20 mouse cellular contexts compared by ENCODE assay signal in genomic region chr8:110660121-110660520, GRCm38 (mm10). TPM values are rescaled to one million over a fixed set of nuclear protein-coding genes. Genes with fewer than 3 reads are reported as not detected.
DNase-seq lines count a peak whose midpoint lies in the region; ATAC-seq and TF ChIP-seq lines count a peak whose summit lies in the region.
"Had no signal": no experiment of that assay in that cellular context is flagged by ENCODE, and none has a peak within 500 bp of the region (broad histone marks: within the 10 kb centered on the region; RNA-seq: fewer than 3 reads in every experiment).

No protein-coding gene starts in this region.

- H3K4me2 ChIP-seq in heart, postnatal 0 days (ENCODE audit: low read depth, low read length), result no peak overlapping the region
- no peak overlapping the region for H3K4me2 ChIP-seq in midbrain, embryonic 15.5 days
- H3K4me2 ChIP-seq: embryonic facial prominence, embryonic 13.5 days; hindbrain, embryonic 15.5 days; limb, embryonic 15.5 days; midbrain, embryonic 11.5 days had no signal

- peak overlapping the region; percentile 35 for H3K27ac ChIP-seq in gastrocnemius, adult 2 months
- no peak overlapping the region for H3K27ac ChIP-seq in heart, postnatal 0 days (ENCODE audit: low read depth)
- peak overlapping the region; percentile 17; the same call in 1 of the 2 replicates for H3K27ac ChIP-seq in left cerebral cortex, adult 2 months
- peak overlapping the region; percentile 67 for H3K27ac ChIP-seq in brown adipose tissue, adult 24 weeks (replicated peaks; ENCODE audit: low read depth, low read length)
- no peak overlapping the region for H3K27ac ChIP-seq in midbrain, embryonic 15.5 days
- H3K27ac ChIP-seq: embryonic facial prominence, embryonic 13.5 days; hindbrain, embryonic 15.5 days; limb, embryonic 15.5 days had no signal

- peaks cover 6% of the 10 kb centered on the region; the same call in 1 of the 2 replicates for H3K36me3 ChIP-seq in heart, postnatal 0 days (replicated peaks; ENCODE audit: control insufficient read depth, insufficient read depth, low read length)
- 0 out of 2 replicates have a peak, but pooled peaks cover 6% of the 10 kb centered on the region for H3K36me3 ChIP-seq in midbrain, embryonic 15.5 days (replicated peaks)

- ATAC-seq in heart, postnatal 0 days (ENCODE audit: insufficient read depth, low read depth), result peak; percentile 43; the same call in 1 of the 2 replicates
- ATAC-seq in midbrain, embryonic 15.5 days (replicated peaks), result no peak
- ATAC-seq: forebrain, embryonic 14.5 days; intestine, embryonic 16.5 days; liver, postnatal 0 days had no signal

- no peak for TF ChIP-seq EP300 in heart, postnatal 0 days (IDR thresholded peaks at IDR 0.05; ENCODE audit: low read depth)

- H3K4me3 ChIP-seq in gastrocnemius, adult 2 months, result no peak overlapping the region
- no peak overlapping the region for H3K4me3 ChIP-seq in heart, postnatal 0 days (ENCODE audit: low read depth, low read length)
- no peak overlapping the region for H3K4me3 ChIP-seq in left cerebral cortex, adult 2 months
- H3K4me3 ChIP-seq in brown adipose tissue, adult 24 weeks (ENCODE audit: insufficient read depth, low read depth, low read length), result no peak overlapping the region
- H3K4me3 ChIP-seq in midbrain, embryonic 15.5 days, result no peak overlapping the region
- H3K4me3 ChIP-seq: embryonic facial prominence, embryonic 13.5 days; hindbrain, embryonic 15.5 days; limb, embryonic 15.5 days had no signal

- no peaks in the 10 kb centered on the region for H3K27me3 ChIP-seq in heart, postnatal 0 days (ENCODE audit: control insufficient read depth, insufficient read depth, low read length)
- no peaks in the 10 kb centered on the region for H3K27me3 ChIP-seq in midbrain, embryonic 15.5 days (replicated peaks)
- H3K27me3 ChIP-seq: CH12.LX; embryonic facial prominence, embryonic 13.5 days; hindbrain, embryonic 15.5 days; limb, embryonic 15.5 days had no signal

- no peak overlapping the region for H3K9ac ChIP-seq in heart, postnatal 0 days (replicated peaks; ENCODE audit: low read depth, low read length)
- H3K9ac ChIP-seq in midbrain, embryonic 15.5 days, result no peak overlapping the region
- H3K9ac ChIP-seq: embryonic facial prominence, embryonic 13.5 days; hindbrain, embryonic 15.5 days; limb, embryonic 15.5 days; liver, postnatal 0 days had no signal

- intact Hi-C loops in gastrocnemius, adult 2 months (cut with DNase I), result loop anchor here (5.0 kb wide), 1 partner anchor 62 kb away; the partner anchor contains the start of gene Mtss1l
- intact Hi-C loops in left cerebral cortex, adult 2 months (cut with DNase I), result no loop called here

- 0 out of 2 replicates have a peak, but pooled peaks cover 4% of the 10 kb centered on the region for H3K4me1 ChIP-seq in heart, postnatal 0 days (ENCODE audit: control insufficient read depth, insufficient read depth)
- H3K4me1 ChIP-seq in brown adipose tissue, adult 24 weeks (ENCODE audit: control insufficient read depth, insufficient read depth, insufficient read length, low read length), result peaks cover 37% of the 10 kb centered on the region
- peaks cover 23% of the 10 kb centered on the region for H3K4me1 ChIP-seq in midbrain, embryonic 15.5 days

- peak; percentile 28 for DNase-seq in gastrocnemius, adult 2 months
- no peak for DNase-seq in gastrocnemius, adult 8-10 months (ENCODE audit: low spot score in 2 of 2)
- no peak for DNase-seq in heart, postnatal 0 days (ENCODE audit: low spot score)
- no peak for DNase-seq in heart, postnatal 4 days
- no peak for DNase-seq in left cerebral cortex, adult 2 months (ENCODE audit: extremely low spot score in 1 of 2, low spot score in 2 of 2)
- DNase-seq in left cerebral cortex, adult 8-10 months (ENCODE audit: low spot score in 2 of 2), result no peak
- DNase-seq: adrenal gland, postnatal 36 days; cerebellum, adult 9-10 months; layer of hippocampus, postnatal 36 days; liver, postnatal 0 days; retina, postnatal 1 day had no signal

- TF ChIP-seq CTCF in gastrocnemius, adult 2 months (IDR thresholded peaks at IDR 0.05), result no peak
- no peak for TF ChIP-seq CTCF in heart, postnatal 0 days (IDR thresholded peaks at IDR 0.05; ENCODE audit: low read depth)
- no peak for TF ChIP-seq CTCF in left cerebral cortex, adult 2 months (IDR thresholded peaks at IDR 0.05)

- H3K9me3 ChIP-seq in heart, postnatal 0 days (replicated peaks; ENCODE audit: control insufficient read depth, low read length), result no peaks in the 10 kb centered on the region
- no peaks in the 10 kb centered on the region for H3K9me3 ChIP-seq in midbrain, embryonic 15.5 days
- H3K9me3 ChIP-seq: embryonic facial prominence, embryonic 13.5 days; hindbrain, embryonic 15.5 days; limb, embryonic 15.5 days had no signal

RNA-seq across cellular contexts. Expression of gene Vac14, which starts 41.7 kb away (rescaled TPM):
- 10 to 100 TPM; 15.6 to 18.2 TPM for total RNA-seq in gastrocnemius, adult 2 months (2021)
- total RNA-seq in gastrocnemius, adult 8-10 months (2022), result 10 to 100 TPM; 17.4 to 22.1 (median 19.3) TPM
- 13.6 and 23.2 TPM in 2 replicates for total RNA-seq in heart, postnatal 0 days (2014; rRNA removed; ENCODE audit: low replicate concordance)
- polyA plus RNA-seq in heart, postnatal 0 days (2015; fragmentation: Nextera tagmentation; extraction: Ambion mirVana), result 8.9 and 10.3 TPM in 2 replicates
- total RNA-seq in heart, postnatal 4 days (2021), result 10 to 100 TPM; 26.7 to 28.1 TPM
- 10 to 100 TPM; 25.4 to 26.1 TPM for total RNA-seq in left cerebral cortex, adult 2 months (2021)
- 10 to 100 TPM; 29.2 to 30.7 (median 30.4) TPM for total RNA-seq in left cerebral cortex, adult 8-10 months (2022)
- polyA plus RNA-seq in brown adipose tissue, adult 24 weeks (2012; ENCODE audit: insufficient read depth, insufficient read length, missing spikeins), result 14.4 and 17.0 TPM in 2 replicates
- polyA plus RNA-seq in midbrain, embryonic 15.5 days (2015; fragmentation: Nextera tagmentation; extraction: Ambion mirVana), result 32.0 and 32.7 TPM in 2 replicates

Comparison
In these comparisons a context has a peak if more than half of its experiments do, and no peak if none do; other contexts are left out.
1. H3K27ac ChIP-seq: peak in gastrocnemius, adult 2 months (single experiment), left cerebral cortex, adult 2 months (single experiment) and brown adipose tissue, adult 24 weeks (single experiment); none in heart, postnatal 0 days (single experiment) and midbrain, embryonic 15.5 days (single experiment).